Mouse (Mus musculus): ENCODE data around the gene Usp10. TPM values are rescaled to one million over a fixed set of nuclear protein-coding genes. Genes with fewer than 3 reads are reported as not detected.

Gene Usp10
- total and polyA plus RNA-seq, 3 experiments = 80.0 to 161 (median 152) TPM

DNA sequence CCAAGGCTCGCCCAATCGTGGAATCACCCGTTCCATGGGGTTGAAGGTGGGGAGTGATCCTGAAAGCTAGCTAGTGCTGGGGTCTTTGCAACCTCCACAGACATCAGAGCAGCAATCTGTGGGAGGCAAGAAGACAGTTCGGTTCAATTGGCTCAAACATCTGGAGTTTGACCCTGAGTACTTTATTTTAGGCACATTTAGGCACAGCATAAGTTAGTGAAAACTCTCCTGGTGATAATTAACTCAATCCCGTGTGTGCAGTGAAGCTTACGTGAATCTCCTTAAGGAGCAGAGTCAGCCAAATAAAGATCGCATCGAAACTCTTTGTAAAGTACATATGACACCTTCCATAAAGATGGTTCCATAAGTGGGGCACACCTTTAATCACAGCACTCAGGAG, 28.2 kb upstream of the Usp10 start:
- no peak for DNase-seq (ENCODE audit: extremely low read depth)
- H3K4me2 ChIP-seq (ENCODE audit: insufficient read depth, low read depth, poor library complexity, severe bottlenecking) = no peak overlapping the region
- in situ Hi-C loops (cut with MboI; ENCODE audit: low pct_ligation_motif_present, low pct_unique_long_range_greater_than_20kb, low sequenced_read_pairs) (no loop called here), dilution Hi-C loops (cut with MboI; ENCODE audit: extremely low pct_ligation_motif_present, extremely low pct_unique_long_range_greater_than_20kb, low sequenced_read_pairs) (no loop called here)
- H3K27me3 ChIP-seq (replicated peaks) = no peaks in the 10 kb centered on the region
- no peak overlapping the region for H3K4me3 ChIP-seq (replicated peaks in 1 of 3; ENCODE audit: low read depth in 2 of 3, low read length in 2 of 3, poor library complexity in 1 of 3)
- H3K9ac ChIP-seq (ENCODE audit: insufficient read depth, low read depth) = no peak overlapping the region
- H3K9me3 ChIP-seq (replicated peaks; ENCODE audit: low read length) = no peaks in the 10 kb centered on the region
- TF ChIP-seq ELF1 (IDR thresholded peaks at IDR 0.05; ENCODE audit: low read depth, low read length) (no peak), USF1 (IDR thresholded peaks at IDR 0.05; ENCODE audit: low read depth, low read length) (no peak), RCOR1 (conservative IDR thresholded peaks at IDR 0.05; ENCODE audit: low read depth, low read length) (no peak), ZMIZ1 (IDR thresholded peaks at IDR 0.05; ENCODE audit: low read depth, low read length) (no peak), HCFC1 (IDR thresholded peaks at IDR 0.05; ENCODE audit: low read depth, low read length) (no peak), GABPA (IDR thresholded peaks at IDR 0.05; ENCODE audit: insufficient replicate concordance, low read depth, low read length) (no peak), POLR2AphosphoS2 (IDR thresholded peaks at IDR 0.05; ENCODE audit: low read depth, low read length) (no peak), NELFE (IDR thresholded peaks at IDR 0.05; ENCODE audit: low read depth, low read length) (no peak), ZNF384 (IDR thresholded peaks at IDR 0.05; ENCODE audit: low read depth, low read length) (no peak), RAD21 (IDR thresholded peaks at IDR 0.05; ENCODE audit: low read depth, low read length) (no peak), ZC3H11A (IDR thresholded peaks at IDR 0.05; ENCODE audit: low read depth, low read length) (no peak), IRF4 (IDR thresholded peaks at IDR 0.05; ENCODE audit: low read depth, low read length) (no peak), ZKSCAN1 (IDR thresholded peaks at IDR 0.05; ENCODE audit: borderline replicate concordance, low read depth, low read length) (no peak), UBTF (IDR thresholded peaks at IDR 0.05; ENCODE audit: low read depth, low read length) (no peak), NRF1 (IDR thresholded peaks at IDR 0.05; ENCODE audit: low read depth, low read length) (no peak), POLR2A (IDR thresholded peaks at IDR 0.05; ENCODE audit: low read depth, low read length) (no peak), CHD1 (IDR thresholded peaks at IDR 0.05; ENCODE audit: low read depth, low read length) (no peak), SMC3 (IDR thresholded peaks at IDR 0.05; ENCODE audit: low read depth, low read length) (no peak), MYC (IDR thresholded peaks at IDR 0.05; ENCODE audit: low read depth, low read length) (no peak), USF2 (conservative IDR thresholded peaks at IDR 0.05; ENCODE audit: low read depth, low read length) (no peak)
- no peaks in the 10 kb centered on the region for H3K4me1 ChIP-seq (ENCODE audit: control insufficient read depth in 1 of 2, insufficient read depth in 2 of 2)
- H3K79me2 ChIP-seq (replicated peaks; ENCODE audit: control insufficient read depth, extremely low read depth, insufficient read depth, poor library complexity, severe bottlenecking) = no peaks in the 10 kb centered on the region
- H3K36me3 ChIP-seq (replicated peaks in 1 of 2; ENCODE audit: control insufficient read depth in 1 of 2, insufficient read depth in 1 of 2, low read length in 1 of 2) = no peaks in the 10 kb centered on the region
- H3K27ac ChIP-seq (ENCODE audit: insufficient read depth, low read depth) = no peak overlapping the region

DNA sequence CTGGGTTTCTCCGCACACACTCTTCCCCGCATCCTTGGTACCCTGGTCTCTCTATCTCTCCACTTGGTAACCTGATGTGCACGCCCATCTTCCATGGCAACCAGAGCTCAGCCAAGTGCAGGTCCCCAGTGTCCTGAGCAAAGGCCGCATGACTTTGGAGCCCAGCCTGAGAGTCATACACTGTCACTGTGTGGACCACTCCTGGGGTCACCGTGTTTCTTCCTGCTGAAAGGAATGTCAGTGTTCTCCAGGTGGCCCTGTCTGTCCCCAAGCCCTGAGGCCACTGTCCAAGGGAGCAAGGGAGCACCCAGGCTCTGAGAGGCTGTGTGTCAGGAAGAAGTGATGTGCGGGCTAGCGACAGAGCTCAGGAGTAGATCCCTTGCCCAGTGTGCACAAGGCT, 26.9 kb upstream of the Usp10 start:
- Histone ChIP-seq H3K27me3 (replicated peaks) (no peaks in the 10 kb centered on the region), H3K36me3 (replicated peaks in 1 of 2; ENCODE audit: control insufficient read depth in 1 of 2, insufficient read depth in 1 of 2, low read length in 1 of 2) (no peaks in the 10 kb centered on the region), H3K4me1 (ENCODE audit: control insufficient read depth in 1 of 2, insufficient read depth in 2 of 2) (no peaks in the 10 kb centered on the region), H3K4me3 (replicated peaks in 1 of 3; ENCODE audit: low read depth in 2 of 3, low read length in 2 of 3, poor library complexity in 1 of 3) (no peak overlapping the region), H3K4me2 (ENCODE audit: insufficient read depth, low read depth, poor library complexity, severe bottlenecking) (no peak overlapping the region), H3K9me3 (replicated peaks; ENCODE audit: low read length) (no peaks in the 10 kb centered on the region), H3K9ac (ENCODE audit: insufficient read depth, low read depth) (no peak overlapping the region), H3K79me2 (replicated peaks; ENCODE audit: control insufficient read depth, extremely low read depth, insufficient read depth, poor library complexity, severe bottlenecking) (no peaks in the 10 kb centered on the region), H3K27ac (ENCODE audit: insufficient read depth, low read depth) (no peak overlapping the region)
- in situ Hi-C loops (cut with MboI; ENCODE audit: low pct_ligation_motif_present, low pct_unique_long_range_greater_than_20kb, low sequenced_read_pairs) = no loop called here
- dilution Hi-C loops (cut with MboI; ENCODE audit: extremely low pct_ligation_motif_present, extremely low pct_unique_long_range_greater_than_20kb, low sequenced_read_pairs) = no loop called here
- no peak for TF ChIP-seq CTCF (conservative IDR thresholded peaks at IDR 0.05 in 1 of 2, IDR thresholded peaks at IDR 0.05 in 1 of 2; ENCODE audit: low read depth in 2 of 2, low read length in 2 of 2)
- TF ChIP-seq KAT2A (IDR thresholded peaks at IDR 0.05; ENCODE audit: insufficient replicate concordance, low read length) = no peak
- no peak for DNase-seq (ENCODE audit: extremely low read depth)

All from CH12.LX (cell line).